Mouse (Mus musculus) limb, embryonic 10.5 days (tissue): ENCODE results near the gene Dst. TPM values are rescaled to one million over a fixed set of nuclear protein-coding genes. Genes with fewer than 3 reads are reported as not detected.

Experiments used
- DNase-seq: peaks from one replicate; pipeline ENCODE4 v3.0.0-alpha.2; 2017; ENCODE audit warnings: low spot score
- H3K27ac ChIP-seq: fragments of 300-500 bp; sonication (generic); 2 replicates; pipeline ENCODE4 v1.5.1; 2016; ENCODE audit warnings: mild to moderate bottlenecking
- H3K27me3 ChIP-seq: fragments of 300-500 bp; sonication (generic); 2 replicates; pipeline ENCODE4 v1.6.1; 2016; ENCODE audit warnings: low read depth, mild to moderate bottlenecking; ENCODE audit not compliant: poor library complexity, severe bottlenecking
- H3K36me3 ChIP-seq: fragments of 300-500 bp; sonication (generic); 2 replicates; pipeline ENCODE4 v1.6.1; 2016; ENCODE audit warnings: mild to moderate bottlenecking, moderate library complexity
- H3K4me1 ChIP-seq: fragments of 300-500 bp; sonication (generic); 2 replicates; pipeline ENCODE4 v1.6.1; 2016
- H3K4me3 ChIP-seq: fragments of 300-500 bp; sonication (generic); 2 replicates; pipeline ENCODE4 v1.5.1; 2016; ENCODE audit warnings: mild to moderate bottlenecking, moderate library complexity
- H3K9me3 ChIP-seq: fragments of 300-500 bp; sonication (generic); replicated peaks from 2 replicates; pipeline ENCODE4 v1.6.1; 2016; ENCODE audit warnings: mild to moderate bottlenecking
- WGBS: fragments of 180-500 bp; shearing (Covaris S2); methylation state at CpG from one replicate; pipeline ENCODE4 v1.1.7; 2016; 5-methylcytosine and 5-hydroxymethylcytosine counted together
- polyA plus RNA-seq: library from polyadenylated mRNA; unstranded; fragments of >200 nt; fragmentation: Nextera tagmentation; extraction: Ambion mirVana; gene quantifications from 2 replicates; pipeline ENCODE4 v1.2.1, GENCODE M21; 2016

The Dst gene
- polyA plus RNA-seq, 1 experiment from 2014 or later, result 9.7 TPM

DNA sequence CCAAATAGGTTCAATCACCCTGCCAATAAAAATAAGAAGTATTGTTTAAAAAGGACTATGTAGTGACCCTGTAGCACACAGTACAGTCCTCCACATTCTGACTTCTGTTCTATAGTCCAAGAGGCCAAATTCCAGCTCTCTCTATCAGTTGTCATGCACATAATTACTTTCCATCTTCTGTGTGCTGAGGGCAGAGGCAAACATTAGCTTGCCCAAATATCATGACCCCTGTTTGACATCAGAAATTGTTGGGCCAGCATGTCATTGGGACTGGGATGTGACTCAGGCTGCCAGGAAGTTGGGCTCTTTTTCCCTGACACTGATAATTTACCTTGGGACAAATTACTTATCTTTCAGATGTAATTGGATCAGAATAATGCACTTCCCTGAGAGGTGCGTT lies 214.9 kb downstream of the Dst start:
- no peak for DNase-seq
- Histone ChIP-seq H3K9me3 (no peaks in the 10 kb centered on the region), H3K36me3 (no peaks in the 10 kb centered on the region), H3K4me1 (peaks cover 9% of the 10 kb centered on the region), H3K27ac (no peak overlapping the region), H3K4me3 (no peak overlapping the region), H3K27me3 (no peaks in the 10 kb centered on the region)
- 90% methylated on average over 1 of the region's 1 CpGs for WGBS

DNA sequence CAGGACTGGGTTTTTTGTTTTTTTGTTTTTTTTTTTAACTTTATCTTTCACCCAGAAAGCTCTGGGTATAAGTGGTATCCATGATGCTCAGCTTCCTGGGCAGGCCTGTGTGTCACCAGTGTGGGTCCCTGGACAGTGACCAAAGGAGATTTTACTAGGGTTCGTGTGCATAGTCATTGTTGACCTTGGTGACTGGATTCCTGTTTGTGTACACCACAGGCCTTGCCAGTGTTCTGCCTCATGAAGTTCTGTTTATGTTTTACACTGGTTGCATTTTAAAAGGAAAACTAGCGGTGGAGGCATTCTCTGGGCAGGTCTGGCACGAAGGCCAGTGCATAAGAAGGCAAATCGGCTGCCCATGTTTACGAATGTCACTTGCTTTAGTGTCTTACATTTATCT lies 215.3 kb downstream of the Dst start:
- H3K4me1 ChIP-seq, result peaks cover 9% of the 10 kb centered on the region

DNA sequence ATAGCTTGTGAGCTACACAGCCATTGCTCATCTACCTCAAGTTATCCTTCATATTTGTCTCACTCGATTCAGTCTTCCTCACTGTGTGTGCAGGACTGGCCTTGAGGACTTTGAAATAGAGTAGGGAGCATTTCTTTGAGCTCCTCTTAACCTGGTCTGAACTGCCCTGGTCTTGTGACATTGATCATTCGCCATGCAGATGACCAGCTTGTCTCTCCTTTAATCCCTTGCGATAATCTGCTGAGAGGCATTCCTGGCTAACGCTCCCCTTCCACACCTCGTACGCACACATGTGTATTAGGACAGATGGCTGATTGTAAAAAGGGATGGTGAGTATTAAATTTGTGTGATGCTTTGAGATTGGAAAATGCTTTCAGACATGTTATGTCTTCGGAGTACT lies 216.4 kb downstream of the Dst start:
- no peaks in the 10 kb centered on the region for H3K36me3 ChIP-seq
- H3K27ac ChIP-seq, result no peak overlapping the region
- 95% methylated on average over 7 of the region's 7 CpGs for WGBS
- peaks cover 9% of the 10 kb centered on the region for H3K4me1 ChIP-seq
- no peak overlapping the region for H3K4me3 ChIP-seq
- no peaks in the 10 kb centered on the region for H3K9me3 ChIP-seq
- H3K27me3 ChIP-seq, result no peaks in the 10 kb centered on the region
- no peak for DNase-seq

More for the DNA sequence above, 215.3 kb downstream of the Dst start:
- Histone ChIP-seq H3K9me3 (no peaks in the 10 kb centered on the region), H3K36me3 (no peaks in the 10 kb centered on the region), H3K27ac (no peak overlapping the region), H3K4me3 (no peak overlapping the region), H3K27me3 (no peaks in the 10 kb centered on the region)
- 88% methylated on average over 5 of the region's 5 CpGs for WGBS
- DNase-seq, result no peak

DNA sequence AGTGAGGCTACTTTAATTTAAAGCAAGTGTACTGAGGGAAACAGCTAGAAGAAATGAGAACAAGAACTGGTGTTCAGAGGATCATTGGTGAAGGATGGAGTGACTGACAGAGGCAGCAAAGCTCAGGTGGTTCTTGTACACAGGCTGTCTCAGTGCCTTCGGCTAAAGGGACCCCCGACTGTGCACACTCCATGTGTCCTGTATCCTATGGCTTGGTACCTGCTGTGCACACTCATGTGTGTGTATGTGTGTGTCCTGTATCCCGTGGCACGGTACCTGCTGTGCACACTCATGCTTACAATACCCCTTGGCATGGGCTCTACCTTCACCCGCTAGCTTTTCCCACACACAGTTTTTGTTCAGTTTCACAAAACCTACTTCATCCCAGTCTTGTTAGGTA lies 217.1 kb downstream of the Dst start:
- Histone ChIP-seq H3K4me1 (peaks cover 9% of the 10 kb centered on the region), H3K9me3 (no peaks in the 10 kb centered on the region), H3K4me3 (no peak overlapping the region), H3K27ac (no peak overlapping the region), H3K27me3 (no peaks in the 10 kb centered on the region), H3K36me3 (no peaks in the 10 kb centered on the region)
- 92% methylated on average over 5 of the region's 5 CpGs for whole genome bisulfite sequencing
- DNase-seq, result no peak

DNA sequence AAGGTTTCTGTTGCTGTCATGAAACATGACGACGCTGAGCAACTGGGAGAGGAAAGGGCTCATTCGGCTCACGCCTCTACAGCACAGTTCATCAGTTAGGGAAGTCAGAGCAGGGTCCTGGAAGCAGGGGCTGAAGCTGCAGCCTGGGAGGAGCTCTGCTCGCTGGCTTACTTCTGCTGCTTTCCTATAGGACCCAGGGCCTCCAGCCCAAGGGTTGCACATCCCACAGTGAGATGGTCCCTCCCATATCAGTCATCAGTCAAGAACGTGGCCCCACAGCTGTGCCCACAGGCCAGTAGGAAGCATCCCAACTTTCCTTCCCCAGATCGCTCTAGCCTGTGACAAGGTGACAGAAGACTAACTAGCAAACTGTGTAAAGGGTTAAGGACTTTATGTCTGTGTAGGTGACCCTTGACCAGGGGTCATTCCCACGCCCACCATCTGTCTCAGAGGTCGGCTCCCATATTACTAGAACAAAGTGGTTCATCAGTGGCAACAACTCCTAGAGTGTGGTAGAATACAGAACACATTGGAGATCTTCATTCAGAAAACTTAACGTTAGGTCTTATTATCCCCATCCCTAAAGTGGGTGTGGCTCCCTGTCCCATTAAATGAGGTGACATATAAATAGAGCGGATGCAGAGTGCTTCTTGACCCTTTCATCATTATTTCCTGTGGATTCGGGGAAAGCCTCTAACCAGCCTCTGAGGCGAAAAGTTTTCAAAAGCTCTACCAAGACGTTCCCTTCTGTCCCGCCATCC lies 219.9 kb downstream of the Dst start:
- H3K27me3 ChIP-seq, result no peaks in the 10 kb centered on the region
- WGBS, result 47% methylated on average over 15 of the region's 15 CpGs
- H3K27ac ChIP-seq, result no peak overlapping the region
- DNase-seq, result no peak
- H3K4me1 ChIP-seq, result no peaks in the 10 kb centered on the region
- H3K9me3 ChIP-seq, result no peaks in the 10 kb centered on the region
- H3K36me3 ChIP-seq, result no peaks in the 10 kb centered on the region
- no peak overlapping the region for H3K4me3 ChIP-seq

DNA sequence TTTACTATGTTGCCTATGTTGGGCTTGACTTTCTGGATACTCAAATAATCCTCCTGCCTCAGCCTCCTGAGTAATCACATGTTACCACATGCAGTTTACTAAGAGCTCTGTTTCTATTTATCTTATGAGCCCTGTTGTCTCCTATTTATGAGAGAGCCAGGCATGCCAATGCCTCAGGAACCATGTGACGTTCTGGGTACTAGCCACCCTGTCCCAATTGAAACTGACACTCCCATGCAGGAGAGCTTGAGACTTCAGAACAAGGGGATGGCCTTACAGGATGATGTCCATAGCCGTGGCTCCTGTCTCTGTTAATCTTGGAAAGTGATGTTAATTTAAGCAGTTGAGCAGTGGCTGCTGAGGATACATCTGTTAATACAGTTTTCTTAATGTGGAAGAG lies 220.8 kb downstream of the Dst start:
- Histone ChIP-seq H3K27ac (no peak overlapping the region), H3K27me3 (no peaks in the 10 kb centered on the region), H3K36me3 (no peaks in the 10 kb centered on the region), H3K4me3 (no peak overlapping the region), H3K4me1 (peaks cover 1% of the 10 kb centered on the region; the same call in 1 of the 2 replicates), H3K9me3 (no peaks in the 10 kb centered on the region)
- DNase-seq, result no peak
- WGBS, result 87% methylated on average over 2 of the region's 2 CpGs

DNA sequence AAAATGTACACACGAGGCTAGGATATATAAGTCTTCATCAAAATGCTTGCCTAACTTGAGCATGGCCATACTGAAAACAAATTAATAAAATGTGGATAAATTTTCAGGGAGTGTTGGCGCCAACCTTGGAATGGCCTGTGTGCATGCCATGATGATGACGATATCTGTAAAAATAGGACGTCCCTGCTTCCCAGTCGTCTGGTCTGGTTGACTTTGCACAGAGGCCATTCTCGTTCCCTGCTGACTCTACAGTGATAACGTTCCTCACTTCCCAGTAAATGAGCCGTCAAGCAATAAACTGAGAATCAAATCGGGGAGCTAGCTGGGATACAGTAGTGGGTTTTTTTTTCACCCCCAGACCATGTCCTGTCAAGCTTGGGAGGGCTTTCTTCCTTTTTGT lies 221.7 kb downstream of the Dst start:
- no peak for DNase-seq
- 79% methylated on average over 9 of the region's 9 CpGs for WGBS
- peaks cover 6% of the 10 kb centered on the region; the same call in 1 of the 2 replicates for H3K4me1 ChIP-seq
- H3K36me3 ChIP-seq, result no peaks in the 10 kb centered on the region
- no peak overlapping the region for H3K27ac ChIP-seq
- H3K9me3 ChIP-seq, result no peaks in the 10 kb centered on the region
- H3K4me3 ChIP-seq, result no peak overlapping the region
- no peaks in the 10 kb centered on the region for H3K27me3 ChIP-seq

DNA sequence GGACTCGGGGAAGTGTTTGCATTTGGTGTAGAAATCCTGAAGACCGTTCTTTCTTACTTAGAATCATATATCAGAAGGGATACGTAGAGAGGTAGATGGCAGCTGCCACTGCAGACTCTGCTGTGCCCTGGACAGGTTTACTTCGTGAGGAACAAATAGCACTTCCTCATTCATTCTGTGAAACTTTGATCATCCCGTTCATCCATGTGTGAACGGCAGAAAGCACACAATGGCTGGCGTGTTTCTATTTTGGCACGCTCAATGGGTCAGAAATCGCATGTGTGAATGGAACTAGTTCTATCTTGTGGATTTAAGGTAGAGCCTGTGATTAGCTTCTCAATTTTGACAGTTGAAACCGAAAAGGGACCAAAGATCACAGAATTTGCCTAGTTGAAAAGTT lies 222.8 kb downstream of the Dst start:
- Histone ChIP-seq H3K4me3 (no peak overlapping the region), H3K27me3 (no peaks in the 10 kb centered on the region), H3K36me3 (no peaks in the 10 kb centered on the region), H3K9me3 (no peaks in the 10 kb centered on the region), H3K27ac (no peak overlapping the region), H3K4me1 (peaks cover 9% of the 10 kb centered on the region; the same call in 1 of the 2 replicates)
- WGBS, result 94% methylated on average over 10 of the region's 10 CpGs
- DNase-seq, result no peak

DNA sequence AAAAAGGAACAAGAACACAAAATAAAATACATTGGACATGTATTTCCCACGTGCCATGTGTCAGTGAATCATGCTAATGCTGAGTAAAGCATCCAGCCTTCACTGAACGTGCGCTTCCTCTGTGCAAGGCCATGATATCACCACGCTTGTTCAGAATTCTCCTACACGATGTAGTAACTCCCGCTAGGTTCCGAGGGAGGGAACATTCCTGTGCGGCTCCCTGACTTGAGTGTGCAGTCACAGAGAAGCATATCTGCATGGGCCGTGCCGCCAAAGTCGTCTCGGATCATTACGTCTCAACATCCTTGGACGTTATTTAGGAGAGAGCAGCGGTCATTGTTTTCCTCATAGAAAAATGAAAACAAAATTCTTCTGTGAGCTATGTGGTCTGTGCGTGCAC lies 224.8 kb downstream of the Dst start:
- 89% methylated on average over 16 of the region's 16 CpGs for WGBS
- Histone ChIP-seq H3K36me3 (no peaks in the 10 kb centered on the region), H3K4me3 (no peak overlapping the region), H3K9me3 (no peaks in the 10 kb centered on the region), H3K27me3 (no peaks in the 10 kb centered on the region), H3K4me1 (peaks cover 22% of the 10 kb centered on the region), H3K27ac (no peak overlapping the region)
- no peak for DNase-seq

DNA sequence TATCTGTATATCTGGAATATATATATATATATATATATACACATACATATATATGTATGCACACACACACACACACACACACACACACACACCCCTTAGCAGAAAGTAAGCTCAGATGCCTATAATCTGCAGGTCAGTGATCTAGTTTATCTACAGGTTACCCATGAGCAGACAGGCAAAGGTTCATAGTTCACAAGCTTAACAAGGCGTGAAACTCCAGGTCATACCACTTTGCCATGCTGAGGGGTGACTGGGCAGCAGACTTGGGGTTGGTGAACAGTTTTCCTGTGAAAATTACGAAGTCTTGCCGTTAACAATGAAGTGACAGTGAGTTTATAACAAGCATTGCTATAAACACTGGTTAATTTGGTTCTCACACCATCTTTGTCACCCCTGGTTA lies 227.5 kb downstream of the Dst start:
- Histone ChIP-seq H3K9me3 (no peaks in the 10 kb centered on the region), H3K36me3 (no peaks in the 10 kb centered on the region), H3K4me1 (peaks cover 34% of the 10 kb centered on the region), H3K27me3 (no peaks in the 10 kb centered on the region), H3K4me3 (no peak overlapping the region), H3K27ac (no peak overlapping the region)
- no peak for DNase-seq
- WGBS, result 85% methylated on average over 3 of the region's 3 CpGs

DNA sequence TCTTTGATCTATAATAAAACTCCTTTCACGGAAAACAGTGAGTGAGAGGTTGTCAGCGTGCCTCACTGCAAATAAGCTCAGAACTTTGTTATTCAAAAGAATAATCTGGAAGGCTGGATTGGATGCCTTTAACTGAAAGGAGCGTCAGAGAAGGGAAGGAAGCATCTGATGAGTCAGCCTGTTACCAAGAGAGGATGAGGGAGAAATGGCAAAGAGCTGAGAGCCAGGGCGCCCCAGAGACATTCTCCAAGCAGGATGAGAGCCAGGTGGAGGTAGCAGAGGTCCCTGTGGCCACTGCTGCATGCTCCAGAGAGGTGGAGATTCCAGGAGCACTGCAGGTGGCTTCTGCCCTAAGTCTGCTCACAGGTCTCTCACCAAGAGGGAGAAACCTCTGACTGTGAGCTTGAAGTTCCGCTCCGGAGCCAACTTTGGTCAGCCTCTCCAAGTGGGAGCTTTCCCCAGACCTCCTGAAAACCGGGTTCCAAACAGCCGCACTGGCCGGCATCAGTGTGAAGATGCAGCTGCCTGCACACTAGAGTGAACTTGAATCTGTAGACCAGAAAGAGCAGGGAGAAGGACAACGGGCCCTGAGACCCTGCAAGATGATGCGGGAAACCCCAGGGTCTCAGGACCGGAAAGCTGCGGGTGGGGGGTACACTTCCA lies 231.3 kb downstream of the Dst start:
- Histone ChIP-seq H3K27me3 (no peaks in the 10 kb centered on the region), H3K36me3 (no peaks in the 10 kb centered on the region), H3K4me1 (peaks cover 44% of the 10 kb centered on the region), H3K27ac (no peak overlapping the region), H3K4me3 (no peak overlapping the region), H3K9me3 (no peaks in the 10 kb centered on the region)
- DNase-seq, result no peak
- 76% methylated on average over 13 of the region's 13 CpGs for WGBS

DNA sequence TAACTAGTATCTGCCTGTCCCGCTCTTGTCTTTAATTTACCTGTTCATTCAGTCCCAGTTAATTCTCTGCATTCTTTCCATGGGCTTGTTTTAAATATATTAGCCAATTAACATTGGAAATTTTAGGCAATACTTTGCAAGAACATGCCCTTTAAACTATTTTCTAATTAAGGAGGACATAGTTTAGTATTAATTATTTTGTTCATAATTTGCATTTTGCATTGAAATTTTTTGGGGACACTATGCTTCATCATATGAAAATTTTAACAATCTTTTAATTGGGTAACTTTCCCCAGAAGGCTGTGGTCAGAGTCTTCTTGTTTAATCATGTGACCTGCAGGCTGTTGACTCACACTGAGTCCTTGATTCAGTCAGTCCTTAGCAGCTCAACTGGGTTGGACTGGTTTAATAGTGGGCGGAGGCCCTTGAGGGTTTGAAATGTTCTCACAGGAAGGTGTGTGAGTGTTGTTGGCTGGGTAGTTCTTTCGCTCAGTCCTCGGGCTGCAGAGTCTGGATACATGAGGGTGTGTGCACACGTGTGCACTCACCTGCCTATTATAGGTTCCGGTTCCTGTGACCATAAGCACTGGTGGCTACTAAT lies 231.9 kb downstream of the Dst start:
- Histone ChIP-seq H3K36me3 (no peaks in the 10 kb centered on the region), H3K4me3 (no peak overlapping the region), H3K9me3 (no peaks in the 10 kb centered on the region), H3K4me1 (peaks cover 45% of the 10 kb centered on the region), H3K27ac (peak overlapping the region; percentile 42; the same call in 1 of the 2 replicates), H3K27me3 (no peaks in the 10 kb centered on the region)
- 69% methylated on average over 6 of the region's 6 CpGs for WGBS
- no peak for DNase-seq

DNA sequence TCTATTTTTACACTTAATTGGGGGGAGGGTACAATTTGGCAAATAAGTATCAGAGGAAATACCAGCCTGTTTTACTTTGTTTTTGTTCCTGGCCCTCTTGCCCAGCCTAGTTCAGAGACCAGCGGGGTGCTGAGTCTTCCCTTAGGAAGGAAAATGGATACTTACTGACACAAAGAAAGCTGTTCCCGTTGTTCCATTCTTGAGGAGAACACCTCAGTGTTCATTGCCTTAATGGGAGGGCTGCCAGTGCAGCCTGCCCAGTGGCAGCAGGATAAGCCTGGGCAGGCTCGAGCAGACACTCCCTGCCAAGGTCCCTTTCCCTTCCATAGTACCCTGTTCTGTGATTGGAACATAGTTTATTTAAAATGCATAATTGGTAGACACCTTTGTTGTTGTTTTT lies 232.7 kb downstream of the Dst start:
- DNase-seq, result no peak
- no peaks in the 10 kb centered on the region for H3K9me3 ChIP-seq
- WGBS, result 62% methylated on average over 3 of the region's 3 CpGs
- H3K4me3 ChIP-seq, result no peak overlapping the region
- no peaks in the 10 kb centered on the region for H3K36me3 ChIP-seq
- no peaks in the 10 kb centered on the region for H3K27me3 ChIP-seq
- peak overlapping the region; percentile 42; the same call in 1 of the 2 replicates for H3K27ac ChIP-seq
- H3K4me1 ChIP-seq, result peaks cover 42% of the 10 kb centered on the region
